Comparison of ENCODE assay signal across 8 mouse cellular contexts in the genomic region with DNA sequence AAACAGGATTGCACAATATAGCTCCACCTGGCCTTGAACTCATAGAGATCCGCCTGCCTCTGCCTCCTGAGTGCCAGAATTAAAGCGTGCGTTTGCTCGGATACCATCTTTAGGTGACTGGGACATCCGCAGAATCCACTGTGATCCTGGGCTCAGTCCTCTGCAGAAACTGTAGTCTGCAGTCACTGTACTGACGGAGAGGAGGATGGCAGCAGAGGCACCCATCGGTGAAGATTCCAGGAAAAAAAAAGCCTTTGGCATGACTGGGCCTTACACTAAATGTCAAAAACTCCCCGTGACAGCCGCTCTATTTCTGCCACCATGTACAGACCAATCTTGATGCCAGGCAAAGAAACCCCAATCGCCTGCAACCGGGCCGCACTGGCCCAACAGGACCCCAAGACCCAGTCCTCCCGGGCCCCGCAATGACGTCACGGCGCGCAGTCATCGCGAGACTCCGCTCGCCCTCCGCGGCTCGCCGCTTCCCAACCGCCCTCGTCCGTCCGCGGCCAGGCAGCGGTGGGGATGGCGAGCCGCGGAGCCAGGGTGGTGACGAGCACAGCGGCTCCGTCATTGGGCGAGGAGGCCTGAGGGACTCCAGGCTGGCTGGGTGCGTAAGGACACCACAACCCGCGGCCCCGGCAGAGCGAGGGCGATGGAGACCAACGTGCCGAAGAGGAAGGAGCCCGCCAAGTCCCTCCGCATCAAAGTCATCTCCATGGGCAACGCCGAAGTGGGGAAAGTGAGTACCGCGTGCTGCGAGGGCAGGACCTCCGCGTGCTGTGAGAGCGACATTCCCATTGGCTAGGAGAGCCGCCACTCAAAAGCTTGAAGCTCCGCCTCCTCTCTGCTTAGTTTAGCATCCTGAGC. TPM values are rescaled to one million over a fixed set of nuclear protein-coding genes. Genes with fewer than 3 reads are reported as not detected.
DNase-seq lines count a peak whose midpoint lies in the region; ATAC-seq and TF ChIP-seq lines count a peak whose summit lies in the region.

A gene (plus strand): TSS at position 452 of the 870 bp plus-strand sequence.

- TF ChIP-seq POLR2A in brain, embryonic 14.5 days (IDR thresholded peaks at IDR 0.05; ENCODE audit: borderline replicate concordance, extremely low read depth, insufficient read depth, insufficient read length, poor library complexity, severe bottlenecking): peak; percentile 73; the same call in 1 of the 2 replicates
- TF ChIP-seq POLR2A in liver, adult 2 months (IDR thresholded peaks at IDR 0.05; ENCODE audit: extremely low read depth, insufficient read depth, low read length): 0 out of 2 replicates have a peak, but pooled peaks have one; percentile 25
- TF ChIP-seq POLR2A in myocyte (IDR thresholded peaks at IDR 0.05; ENCODE audit: insufficient read length, low read depth): peak; percentile 92

- peaks cover 3% of the 10 kb centered on the region for H3K79me3 ChIP-seq in C2C12 (ENCODE audit: low read depth)

- peak within 1 kb of the TSS; percentile 48 for H3K4me3 ChIP-seq in C2C12 (ENCODE audit: insufficient read depth, poor library complexity, severe bottlenecking)
- peak within 1 kb of the TSS; percentile 77 for H3K4me3 ChIP-seq in erythroblast, embryonic 14.5 days (replicated peaks)
- peak within 1 kb of the TSS; percentile 52 for H3K4me3 ChIP-seq in heart, embryonic 11.5 days (ENCODE audit: low read depth, low read length)
- H3K4me3 ChIP-seq in kidney, embryonic 16.5 days (ENCODE audit: low read length): peak within 1 kb of the TSS; percentile 56
- H3K4me3 ChIP-seq in liver, adult 2 months (ENCODE audit: insufficient read depth, low read depth, low read length): peak within 1 kb of the TSS; percentile 84
- H3K4me3 ChIP-seq in myocyte: peak within 1 kb of the TSS; percentile 43

- H3K27me3 ChIP-seq in C2C12 (ENCODE audit: control insufficient read depth, insufficient read depth, insufficient read length) (no peaks in the 10 kb centered on the region), myocyte (ENCODE audit: control insufficient read depth, insufficient read depth, insufficient read length) (peaks cover 5% of the 10 kb centered on the region)
- H3K27me3 ChIP-seq in erythroblast, embryonic 14.5 days (ENCODE audit: control insufficient read depth): peaks cover 5% of the 10 kb centered on the region
- no peaks in the 10 kb centered on the region for H3K27me3 ChIP-seq in heart, embryonic 11.5 days (ENCODE audit: control insufficient read depth, insufficient read depth, low read length)
- H3K27me3 ChIP-seq in kidney, embryonic 16.5 days (ENCODE audit: insufficient read depth, low read length): no peaks in the 10 kb centered on the region
- no peaks in the 10 kb centered on the region for H3K27me3 ChIP-seq in liver, adult 2 months (ENCODE audit: control insufficient read depth, insufficient read depth, low read length)
- H3K27me3 ChIP-seq in splenic B cell, adult 2 months (ENCODE audit: control insufficient read depth, insufficient read depth, low read length, poor library complexity, severe bottlenecking): no peaks in the 10 kb centered on the region

- 5% methylated on average over 59 of the region's 59 CpGs for WGBS in heart, embryonic 11.5 days (ENCODE audit: insufficient replicate concordance)
- WGBS in kidney, embryonic 16.5 days: 5% methylated on average over 59 of the region's 59 CpGs
- WGBS in liver, adult 2 months: 7% methylated on average over 59 of the region's 59 CpGs

- H3K36me3 ChIP-seq in C2C12 (ENCODE audit: control insufficient read depth, insufficient read depth) (peaks cover 16% of the 10 kb centered on the region), myocyte (ENCODE audit: control insufficient read depth, insufficient read depth) (no peaks in the 10 kb centered on the region)
- peaks cover 11% of the 10 kb centered on the region for H3K36me3 ChIP-seq in erythroblast, embryonic 14.5 days (ENCODE audit: control insufficient read depth)
- peaks cover 7% of the 10 kb centered on the region for H3K36me3 ChIP-seq in heart, embryonic 11.5 days (ENCODE audit: control insufficient read depth, insufficient read depth, low read length)
- H3K36me3 ChIP-seq in kidney, embryonic 16.5 days (ENCODE audit: insufficient read depth, low read length): no peaks in the 10 kb centered on the region
- no peaks in the 10 kb centered on the region for H3K36me3 ChIP-seq in liver, adult 2 months (ENCODE audit: control insufficient read depth, insufficient read depth, low read length)
- H3K36me3 ChIP-seq in splenic B cell, adult 2 months (ENCODE audit: control insufficient read depth, insufficient read depth, low read length, poor library complexity, severe bottlenecking): no peaks in the 10 kb centered on the region

- DNase-seq in brain, embryonic 14.5 days (ENCODE audit: low read depth): peak; percentile 98
- peak; percentile 69 for DNase-seq in liver, adult 2 months (ENCODE audit: extremely low read depth, low read depth, low spot score)
- DNase-seq in splenic B cell, adult 2 months (ENCODE audit: low read depth, low spot score): peak; percentile 96

- H3K9me3 ChIP-seq in erythroblast, embryonic 14.5 days (ENCODE audit: control insufficient read depth, low read length): no peaks in the 10 kb centered on the region
- H3K9me3 ChIP-seq in heart, embryonic 11.5 days (replicated peaks; ENCODE audit: control insufficient read depth, low read length): no peaks in the 10 kb centered on the region
- H3K9me3 ChIP-seq in kidney, embryonic 16.5 days (ENCODE audit: low read length): no peaks in the 10 kb centered on the region

- peak; percentile 97 for ATAC-seq in heart, embryonic 11.5 days (replicated peaks; ENCODE audit: insufficient number of reproducible peaks, low FRiP score, low TSS enrichment)
- ATAC-seq in kidney, embryonic 16.5 days (ENCODE audit: low FRiP score, low TSS enrichment): peak; percentile 97

- peak within 1 kb of the TSS; percentile 75 for H3K9ac ChIP-seq in heart, embryonic 11.5 days (ENCODE audit: low read depth, low read length)
- peak within 1 kb of the TSS; percentile 72 for H3K9ac ChIP-seq in kidney, embryonic 16.5 days (replicated peaks; ENCODE audit: low read length)
- peak within 1 kb of the TSS; percentile 86 for H3K9ac ChIP-seq in liver, adult 2 months (ENCODE audit: low read depth, low read length)

- H3K4me1 ChIP-seq in erythroblast, embryonic 14.5 days (ENCODE audit: control insufficient read depth): peaks cover 22% of the 10 kb centered on the region
- H3K4me1 ChIP-seq in heart, embryonic 11.5 days (ENCODE audit: control insufficient read depth, insufficient read depth, low read length): no peaks in the 10 kb centered on the region; the same call in 1 of the 2 replicates
- peaks cover 12% of the 10 kb centered on the region for H3K4me1 ChIP-seq in kidney, embryonic 16.5 days (ENCODE audit: insufficient read depth, low read length)
- H3K4me1 ChIP-seq in liver, adult 2 months (ENCODE audit: control insufficient read depth, insufficient read depth, low read length): no peaks in the 10 kb centered on the region

- H3K27ac ChIP-seq in heart, embryonic 11.5 days (ENCODE audit: low read depth, low read length): peak within 1 kb of the TSS; percentile 92
- H3K27ac ChIP-seq in kidney, embryonic 16.5 days (ENCODE audit: low read length): peak within 1 kb of the TSS; percentile 90
- H3K27ac ChIP-seq in liver, adult 2 months (replicated peaks; ENCODE audit: insufficient read depth, low read depth, low read length): peak within 1 kb of the TSS; percentile 53

- H3K79me2 ChIP-seq in C2C12 (ENCODE audit: control insufficient read depth, insufficient read depth): peaks cover 24% of the 10 kb centered on the region
- no peaks in the 10 kb centered on the region for H3K79me2 ChIP-seq in liver, adult 2 months (ENCODE audit: control insufficient read depth, insufficient read depth, low read length)
- peaks cover 7% of the 10 kb centered on the region for H3K79me2 ChIP-seq in myocyte (ENCODE audit: control insufficient read depth, insufficient read depth)

- H3ac ChIP-seq in C2C12 (ENCODE audit: control insufficient read depth, insufficient read length, low read depth): peak within 1 kb of the TSS; percentile 86
- H3ac ChIP-seq in myocyte (ENCODE audit: control insufficient read depth, insufficient read length): peak within 1 kb of the TSS; percentile 49

- TF ChIP-seq CTCF in C2C12 (IDR thresholded peaks at IDR 0.05; ENCODE audit: control insufficient read depth, insufficient read depth, insufficient read length): no peak
- no peak for TF ChIP-seq CTCF in brain, embryonic 14.5 days (IDR thresholded peaks at IDR 0.05; ENCODE audit: borderline replicate concordance, extremely low read depth, insufficient read depth, insufficient read length)
- TF ChIP-seq CTCF in liver, adult 2 months (IDR thresholded peaks at IDR 0.05; ENCODE audit: low read depth, low read length): no peak

- peak within 1 kb of the TSS; percentile 70 for H3K4me2 ChIP-seq in heart, embryonic 11.5 days
- H3K4me2 ChIP-seq in kidney, embryonic 16.5 days (replicated peaks; ENCODE audit: low read depth, low read length): peak within 1 kb of the TSS; percentile 63
- peak within 1 kb of the TSS; percentile 70 for H3K4me2 ChIP-seq in myocyte (ENCODE audit: low read depth)

TF ChIP-seq in C2C12, 6 proteins besides CTCF, POLR2A, EP300 and RAD21 (continues in another document):
- TF ChIP-seq MYOD1 (IDR thresholded peaks at IDR 0.05; ENCODE audit: control insufficient read depth, insufficient read length, low read depth) (no peak), MAX (IDR thresholded peaks at IDR 0.05) (peak; percentile 98), CEBPB (IDR thresholded peaks at IDR 0.05; ENCODE audit: low read depth) (peak; percentile 46), MYOG (IDR thresholded peaks at IDR 0.05; ENCODE audit: control insufficient read depth, extremely low read depth, insufficient read length) (no peak), USF1 (IDR thresholded peaks at IDR 0.05; ENCODE audit: low read depth) (peak; percentile 58)

TF ChIP-seq in myocyte, 11 proteins besides CTCF, POLR2A, EP300 and RAD21 (continues in another document):
- peak; percentile 85 for TF ChIP-seq POLR2AphosphoS2 (IDR thresholded peaks at IDR 0.05; ENCODE audit: insufficient read length, low read depth)
- TF ChIP-seq MYOD1 (IDR thresholded peaks at IDR 0.05; ENCODE audit: control insufficient read depth in 1 of 3, insufficient read length in 2 of 3, low read depth in 2 of 3): peak in 1 of 3 experiments; percentile 2
- TF ChIP-seq USF1 (IDR thresholded peaks at IDR 0.05; ENCODE audit: low read depth): peak; percentile 63
- TF ChIP-seq TCF12 (IDR thresholded peaks at IDR 0.05; ENCODE audit: insufficient read depth, poor library complexity, severe bottlenecking): no peak
- peak; percentile 73 for TF ChIP-seq MAX (IDR thresholded peaks at IDR 0.05; ENCODE audit: low read depth)
- no peak for TF ChIP-seq TCF3 (IDR thresholded peaks at IDR 0.05; ENCODE audit: insufficient read length, low read depth)

RNA-seq across cellular contexts. Expression of the gene that starts here (rescaled TPM):
- polyA plus RNA-seq in C2C12 (2012; fragmentation: generic; extraction: Trizol) (4.0 TPM), myocyte (2012; fragmentation: generic; extraction: Trizol) (4.8 TPM)
- polyA plus RNA-seq in brain, embryonic 14.5 days (2012; rRNA removed): 19.6 and 21.1 TPM in 2 replicates
- 0.11 TPM in 2 replicates for polyA plus RNA-seq in erythroblast, embryonic 14.5 days (2012)
- 7.8 and 10.1 TPM in 2 replicates for polyA plus RNA-seq in heart, embryonic 11.5 days (2014; fragmentation: Nextera tagmentation; extraction: Ambion mirVana)
- polyA plus RNA-seq in kidney, embryonic 16.5 days (2015; fragmentation: Nextera tagmentation; extraction: Ambion mirVana): 7.7 and 8.4 TPM in 2 replicates
- 0.46 and 0.54 TPM in 2 replicates for total RNA-seq in liver, adult 2 months (2014; rRNA removed)
- polyA plus RNA-seq in liver, adult 2 months (2012; rRNA removed): 0.36 and 0.54 TPM in 2 replicates

Comparison
In these comparisons a context has a peak if more than half of its experiments do, and no peak if none do; other contexts are left out.
1. Peak in every context shown above with its lines: DNase-seq, ATAC-seq, H3K4me3 ChIP-seq and H3K27ac ChIP-seq.
2. Peak in DNase-seq, H3K4me3 ChIP-seq, H3K27ac ChIP-seq and H3K9ac ChIP-seq in liver, adult 2 months; RNA of the gene not detected or under 1 TPM.
3. POLR2A ChIP-seq: peak in every context shown above with its lines; median percentile 92 in myocyte; 73 in brain, embryonic 14.5 days; 25 in liver, adult 2 months.